Mouse (Mus musculus): Measurements from ENCODE around the gene Vwa3b.

DNA sequence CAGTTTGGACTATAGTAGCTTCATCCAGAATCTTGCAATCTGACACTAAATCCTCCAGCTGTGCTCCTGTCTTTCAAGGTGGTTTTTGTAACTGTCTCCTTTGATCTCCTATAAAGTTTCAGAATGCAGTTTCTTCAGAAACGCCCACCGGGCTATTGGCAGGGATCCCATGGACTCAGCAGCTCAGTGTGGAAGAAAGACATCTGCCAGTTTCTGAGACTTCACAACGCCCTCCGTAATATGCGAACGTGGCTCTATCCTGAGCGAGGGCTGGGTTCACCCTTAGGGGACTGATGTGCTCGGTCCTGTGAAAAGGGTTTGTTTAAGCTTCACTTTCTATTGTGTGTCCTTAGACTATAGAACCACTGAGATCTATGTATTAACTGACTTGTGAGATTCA, 181.3 kb downstream of the Vwa3b start:
- TF ChIP-seq POLR2A (IDR thresholded peaks at IDR 0.05; ENCODE audit: low read depth, low read length) (no peak), CTCF (conservative IDR thresholded peaks at IDR 0.05; ENCODE audit: insufficient read depth, insufficient read length, low read depth, low read length) (no peak)

All from kidney, adult 2 months (tissue).